Mouse (Mus musculus) liver, adult 2 months (tissue): ENCODE results near the gene Ss18l2.

Experiments
- CTCF ChIP-seq: fragments of 200-500 bp; IDR thresholded peaks from 2 replicates; pipeline ENCODE4 v1.5.1; 2011; ENCODE audit warnings: low read depth, low read length, control low read depth
- POLR2A ChIP-seq: fragments of 200-500 bp; IDR thresholded peaks from 2 replicates; pipeline ENCODE4 v1.6.1; 2011; ENCODE audit warnings: low read length, control low read depth; ENCODE audit not compliant: insufficient read depth; ENCODE audit errors: extremely low read depth

- TF ChIP-seq CTCF (0 out of 2 replicates have a peak, but pooled peaks have one; percentile 16), POLR2A (peak; percentile 42; the same call in 1 of the 2 replicates)
Observed at GRCm38 (mm10) chr9:121710584-121710975, 451 bp downstream of the Ss18l2 start.
